Mouse (Mus musculus): Measurements from ENCODE around the gene Srcin1.

DNA sequence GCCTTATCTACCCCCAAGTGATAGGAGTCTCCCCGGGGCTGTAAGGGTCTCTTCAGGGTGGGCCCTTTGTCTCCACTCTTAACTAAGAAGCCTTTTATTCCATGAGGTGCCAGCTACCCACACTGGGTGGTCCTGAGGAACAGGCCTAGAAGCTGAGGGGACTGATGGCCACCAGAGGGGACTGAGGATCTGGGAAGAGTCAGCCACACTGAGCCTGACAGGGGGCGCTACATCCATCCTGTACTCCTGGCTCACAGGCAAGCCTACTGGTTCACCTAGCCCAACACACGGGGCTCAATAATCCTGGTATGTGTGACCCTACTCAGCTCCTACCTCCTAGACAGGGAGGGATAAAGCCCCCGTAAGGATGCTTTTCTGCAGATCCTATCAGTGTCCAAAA is 16.4 kb downstream of the Srcin1 start:
- peak; percentile 49 for TF ChIP-seq CTCF (IDR thresholded peaks at IDR 0.05; ENCODE audit: insufficient read depth, low read length)
- no peak for TF ChIP-seq POLR2A (IDR thresholded peaks at IDR 0.05; ENCODE audit: borderline replicate concordance, extremely low read depth, low read depth, low read length)

Measured in lung, adult 2 months (tissue).